Mouse (Mus musculus) megakaryocyte-erythroid progenitor cell, adult 5-6 weeks (primary cell): ENCODE measurements at regions not wholly inside any gene's neighbourhood (a gene's known extent, or its start where the extent isn't known, plus 50 kb on each side); places are given as distances from the start of the nearest gene placed in this dataset.

Source experiments
- ATAC-seq: replicated peaks from 2 replicates; pipeline ENCODE4 v1.8.0; 2016; ENCODE audit warnings: mild to moderate bottlenecking, inconsistent platforms; ENCODE audit not compliant: severe bottlenecking, poor library complexity, low FRiP score, low TSS enrichment

DNA sequence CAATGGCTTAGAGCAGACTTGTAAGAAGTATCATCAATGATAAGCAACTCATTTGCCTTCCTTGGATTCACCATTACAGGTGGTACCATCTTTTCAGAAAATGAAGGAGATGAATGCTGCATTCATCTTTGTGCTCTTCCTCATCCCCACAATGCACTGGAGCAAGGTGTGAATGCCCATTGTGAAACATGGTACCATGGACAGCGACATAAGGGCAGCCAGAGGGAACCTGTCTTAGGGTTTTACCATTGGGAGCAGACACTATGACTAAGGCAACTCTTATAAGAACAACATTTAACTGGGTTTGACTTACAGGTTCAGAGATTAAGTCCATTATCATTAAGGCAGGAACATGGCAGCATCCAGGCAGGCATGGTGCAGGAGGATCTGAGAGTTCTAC lies 60.1 kb upstream of the Kcnj6 start:
- ATAC-seq, result no peak

GRCm38 (mm10) chr16:95064423-95064822 lies 66.9 kb upstream of the Kcnj6 start:
- ATAC-seq, result no peak

DNA sequence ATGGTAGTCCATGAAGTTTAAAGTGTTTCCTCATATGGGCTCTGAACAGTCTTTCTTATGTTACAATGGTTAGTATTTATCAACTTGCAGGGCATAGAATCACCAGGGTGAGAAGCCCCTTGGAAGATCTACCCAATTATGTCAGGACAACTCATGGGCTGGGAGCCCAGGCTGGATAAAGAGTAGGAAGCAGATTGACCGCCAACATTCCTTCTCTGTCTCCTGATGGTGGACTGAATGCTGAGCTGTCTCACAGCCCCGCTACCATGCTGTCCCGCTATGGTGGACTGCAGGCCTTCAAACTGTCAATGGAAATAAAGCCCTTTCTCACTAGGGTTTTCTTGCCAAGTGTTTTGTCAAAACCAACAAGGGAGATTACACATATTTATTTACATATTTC lies 69.2 kb upstream of the Kcnj6 start:
- ATAC-seq, result no peak

GRCm38 (mm10) chr16:95092471-95093221 lies 95.1 kb upstream of the Kcnj6 start:
- no peak for ATAC-seq

DNA sequence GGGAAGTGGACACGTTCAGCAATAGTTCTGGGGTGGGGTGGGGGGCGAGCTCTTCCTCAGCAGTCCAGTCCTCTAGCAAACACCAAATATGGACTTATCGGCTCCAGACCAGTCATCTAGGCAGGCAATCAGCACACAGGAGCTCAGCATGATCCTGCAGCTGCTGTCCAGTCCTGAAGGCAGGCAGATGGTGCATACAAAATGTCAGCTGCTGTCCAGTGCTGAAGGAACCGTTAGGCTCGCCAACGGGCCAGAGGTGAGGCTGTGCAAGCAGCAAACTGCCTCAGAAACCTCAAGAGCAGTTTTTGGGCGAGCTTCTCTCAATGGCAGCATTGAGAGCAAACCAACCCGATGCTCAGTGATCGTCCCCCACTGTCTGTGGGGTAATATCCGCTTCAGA lies 96.3 kb upstream of the Kcnj6 start:
- ATAC-seq, result peak; percentile 47; the same call in 1 of the 2 replicates

DNA sequence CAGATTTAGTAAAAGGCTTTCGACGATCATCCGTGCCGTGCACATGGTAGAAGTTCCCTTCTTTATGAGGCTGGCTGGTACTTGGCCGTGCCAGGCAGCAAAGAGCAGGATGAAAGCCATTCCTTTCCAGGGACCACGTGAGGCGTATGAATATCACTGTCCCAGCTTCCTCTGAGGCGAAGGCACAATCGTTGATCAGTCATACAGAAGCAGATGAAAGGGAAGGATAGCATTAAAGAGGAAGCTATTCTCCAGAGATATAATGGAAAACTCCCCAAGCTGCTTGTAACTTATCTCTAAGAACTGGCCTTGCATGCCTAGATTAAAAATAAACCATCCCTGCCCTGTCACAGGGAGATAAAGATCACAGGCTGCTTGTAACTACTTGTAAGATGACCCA lies 103.5 kb upstream of the Kcnj6 start:
- no peak for ATAC-seq

DNA sequence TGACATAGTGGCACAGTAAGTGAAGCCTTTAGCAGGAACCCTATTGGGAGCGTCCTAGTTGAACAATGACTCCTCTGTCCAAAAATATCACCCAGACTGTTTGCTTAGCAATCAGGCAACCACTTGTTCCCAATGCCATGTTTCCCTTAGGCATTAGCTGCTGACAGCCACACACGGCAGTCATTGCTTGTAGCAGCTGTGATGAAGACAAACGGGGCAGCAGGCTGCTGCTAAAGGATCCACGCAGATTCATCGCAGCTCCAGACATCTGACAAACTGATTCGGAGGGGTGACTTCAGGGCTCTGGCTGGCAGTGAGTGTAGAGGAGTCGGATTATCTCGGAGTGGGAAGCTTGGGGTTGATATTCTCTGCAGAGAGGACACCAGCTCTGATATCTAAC lies 120.0 kb upstream of the Kcnj6 start:
- ATAC-seq, result no peak

GRCm38 (mm10) chr16:95119293-95119692 lies 121.8 kb upstream of the Kcnj6 start:
- ATAC-seq, result no peak

GRCm38 (mm10) chr16:95122048-95122447 lies 124.5 kb upstream of the Kcnj6 start:
- no peak for ATAC-seq

DNA sequence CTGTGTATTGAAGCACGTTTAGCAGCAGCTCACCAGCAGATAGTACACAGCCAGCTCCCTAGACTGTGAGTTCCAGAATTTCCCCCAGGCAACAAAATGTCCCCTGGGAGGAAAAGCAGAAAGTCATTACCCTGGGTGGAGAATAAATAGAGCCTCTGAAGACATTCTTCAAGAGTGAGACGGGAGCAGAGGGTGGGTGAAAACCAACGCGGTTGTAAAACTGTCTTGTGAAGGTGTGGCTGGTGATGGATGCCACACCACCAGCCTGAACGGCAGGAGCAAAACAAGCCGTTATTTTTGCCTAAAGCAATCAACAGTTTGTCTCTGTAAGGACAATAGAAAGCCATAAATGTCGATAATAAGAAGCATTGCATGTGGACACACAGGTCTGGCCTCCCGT lies 129.7 kb upstream of the Kcnj15 start:
- no peak for ATAC-seq

- ATAC-seq, result no peak
Measured at GRCm38 (mm10) chr16:95131815-95132214, 125.5 kb upstream of the Kcnj15 start.

- ATAC-seq, result no peak
Measured at GRCm38 (mm10) chr16:95138809-95139208, 118.5 kb upstream of the Kcnj15 start.

GRCm38 (mm10) chr16:95141510-95142394 lies 115.6 kb upstream of the Kcnj15 start:
- no peak for ATAC-seq

DNA sequence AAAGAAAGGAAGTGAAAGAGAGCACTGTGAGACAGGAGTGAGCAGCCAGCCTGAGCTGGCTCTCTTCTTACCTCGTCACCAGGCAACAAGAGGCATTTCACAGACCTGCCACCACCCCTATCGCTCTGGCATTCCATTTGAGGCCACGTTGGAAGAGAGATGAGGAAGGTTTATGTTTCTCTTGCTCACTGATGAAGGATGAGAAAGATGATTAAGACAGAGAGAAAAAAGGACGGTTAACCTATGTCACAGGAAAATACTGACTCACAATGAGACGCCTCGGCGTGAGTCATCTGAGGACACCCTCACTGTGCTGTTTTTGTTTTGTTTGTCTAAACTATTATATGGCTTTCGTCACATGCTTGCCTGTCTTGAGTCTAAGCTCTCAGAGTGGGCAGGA lies 106.9 kb upstream of the Kcnj15 start:
- ATAC-seq, result no peak

DNA sequence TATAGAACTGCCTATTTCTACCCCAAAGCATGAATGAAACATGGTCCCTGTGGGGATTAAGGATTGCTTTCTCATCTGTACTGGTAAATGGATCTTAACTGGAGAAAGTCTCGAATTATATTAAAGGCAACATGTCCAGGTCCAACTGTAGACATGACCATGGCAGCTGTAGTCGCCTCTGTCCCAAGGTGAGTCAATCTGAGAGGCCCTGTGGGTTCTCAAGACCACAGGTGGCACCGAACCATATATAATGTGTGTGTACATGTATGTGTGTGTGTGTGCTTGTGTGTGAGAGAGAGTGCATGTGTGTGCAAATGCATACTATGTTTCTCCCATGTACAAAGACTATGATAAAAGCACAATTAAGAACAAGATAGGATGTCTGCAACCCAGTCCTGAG lies 105.9 kb upstream of the Kcnj15 start:
- no peak for ATAC-seq

- ATAC-seq, result no peak
Measured at GRCm38 (mm10) chr16:95151914-95152313, 105.4 kb upstream of the Kcnj15 start.

GRCm38 (mm10) chr16:95152742-95153383 lies 104.5 kb upstream of the Kcnj15 start:
- ATAC-seq, result no peak

DNA sequence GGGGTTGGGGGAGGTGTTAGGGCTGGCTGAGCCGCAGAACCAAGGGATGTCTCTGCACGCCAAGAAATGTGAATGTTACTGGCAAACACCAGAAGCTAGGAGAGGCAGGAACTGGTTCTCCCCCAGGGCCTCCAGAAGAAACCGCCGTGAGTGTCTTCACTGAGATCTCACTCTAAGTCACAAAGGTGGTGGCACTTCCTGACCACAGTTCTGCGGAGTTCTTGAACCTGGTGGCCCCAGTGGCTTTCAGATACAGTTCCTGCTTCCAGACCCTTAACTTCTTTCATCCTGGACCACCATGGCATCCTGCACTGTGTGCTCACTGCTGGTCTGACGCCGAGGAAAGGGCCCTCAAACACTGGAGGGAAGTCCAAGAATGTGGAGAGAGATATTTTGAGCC lies 89.0 kb upstream of the Kcnj15 start:
- ATAC-seq, result no peak

- ATAC-seq, result no peak
Measured at GRCm38 (mm10) chr16:95169346-95169745, 88.0 kb upstream of the Kcnj15 start.

DNA sequence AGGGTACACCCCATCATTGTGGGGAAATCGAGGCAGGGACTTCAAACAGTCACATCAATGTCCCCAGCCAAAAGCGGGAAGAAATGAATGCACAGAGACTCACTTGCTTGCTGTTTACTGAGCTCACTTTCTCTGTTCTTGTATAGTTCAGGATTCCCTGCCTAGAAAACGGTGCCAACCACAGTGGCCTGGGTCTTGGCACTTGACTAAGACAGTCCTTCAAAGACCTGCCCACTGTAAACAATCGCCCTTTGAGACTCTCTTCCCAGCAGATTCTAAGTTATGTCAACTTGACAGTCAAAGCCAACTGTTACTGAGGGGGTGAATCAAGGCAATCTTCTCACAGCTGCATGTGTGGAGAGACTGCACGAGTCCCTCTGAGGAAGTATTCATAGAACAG lies 76.8 kb upstream of the Kcnj15 start:
- no peak for ATAC-seq
